Mouse (Mus musculus) small intestine, adult 2 months (tissue): ENCODE measurements at regions not wholly inside any gene's neighbourhood (a gene's known extent, or its start where the extent isn't known, plus 50 kb on each side); places are given as distances from the start of the nearest gene placed in this dataset.

Source experiments
- H3K27ac ChIP-seq: fragments of 200-500 bp; 2 replicates; pipeline ENCODE4 v1.5.1; 2012; ENCODE audit warnings: low read depth, low read length, control low read depth, inconsistent platforms; ENCODE audit not compliant: insufficient read depth
- H3K27me3 ChIP-seq: fragments of 200-500 bp; 2 replicates; pipeline ENCODE4 v1.6.1; 2012; ENCODE audit warnings: mild to moderate bottlenecking, moderate library complexity, low read length, inconsistent platforms; ENCODE audit not compliant: control insufficient read depth, insufficient read depth
- H3K36me3 ChIP-seq: fragments of 200-500 bp; 2 replicates; pipeline ENCODE4 v1.6.1; 2012; ENCODE audit warnings: mild to moderate bottlenecking, low read length, control low read depth, inconsistent platforms; ENCODE audit not compliant: control insufficient read depth, insufficient read depth
- H3K4me1 ChIP-seq: fragments of 200-500 bp; 2 replicates; pipeline ENCODE4 v1.6.1; 2012; ENCODE audit warnings: low read length, inconsistent platforms, mixed read lengths; ENCODE audit not compliant: control insufficient read depth, insufficient read depth, insufficient read length
- H3K4me3 ChIP-seq: fragments of 200-500 bp; 2 replicates; pipeline ENCODE4 v1.5.1; 2012; ENCODE audit warnings: low read depth, mild to moderate bottlenecking, control low read depth, inconsistent platforms, low read length, moderate library complexity
- CTCF ChIP-seq: fragments of 200-500 bp; IDR thresholded peaks from 2 replicates; pipeline ENCODE4 v1.5.1; 2012; ENCODE audit warnings: low read depth, mild to moderate bottlenecking, control low read depth, inconsistent platforms, low read length, moderate library complexity, mixed read lengths; ENCODE audit not compliant: insufficient replicate concordance, insufficient read length; ENCODE audit errors: extremely low read depth
- POLR2A ChIP-seq: fragments of 200-500 bp; IDR thresholded peaks from 2 replicates; pipeline ENCODE4 v1.6.1; 2012; ENCODE audit warnings: low read depth, mild to moderate bottlenecking, control low read depth, inconsistent platforms, low read length, moderate library complexity
- WGBS: fragments of 180-500 bp; shearing (Covaris S2); methylation state at CpG from one replicate; pipeline ENCODE4 v1.1.7; 2018; 5-methylcytosine and 5-hydroxymethylcytosine counted together

- Histone ChIP-seq H3K4me3 (no peak overlapping the region), H3K27me3 (no peaks in the 10 kb centered on the region), H3K36me3 (no peaks in the 10 kb centered on the region), H3K4me1 (peaks cover 7% of the 10 kb centered on the region; the same call in 1 of the 2 replicates), H3K27ac (no peak overlapping the region)
- 41% methylated on average over 7 of the region's 7 CpGs for WGBS
- TF ChIP-seq POLR2A (no peak), CTCF (no peak)
Observed at GRCm38 (mm10) chr5:91282969-91283368, 119.8 kb downstream of the Btc start.

GRCm38 (mm10) chr5:91293073-91293472 is 109.7 kb downstream of the Btc start:
- Histone ChIP-seq H3K27ac (peak overlapping the region; percentile 57), H3K4me3 (no peak overlapping the region), H3K4me1 (peaks cover 10% of the 10 kb centered on the region; the same call in 1 of the 2 replicates), H3K27me3 (no peaks in the 10 kb centered on the region), H3K36me3 (no peaks in the 10 kb centered on the region)
- 23% methylated on average over 4 of the region's 4 CpGs for WGBS
- TF ChIP-seq POLR2A (no peak), CTCF (no peak)

GRCm38 (mm10) chr5:91294957-91295356 is 107.8 kb downstream of the Btc start:
- TF ChIP-seq CTCF = no peak
- no peak for TF ChIP-seq POLR2A
- no peaks in the 10 kb centered on the region for H3K27me3 ChIP-seq
- 95% methylated on average over 3 of the region's 3 CpGs for WGBS
- peaks cover 8% of the 10 kb centered on the region; the same call in 1 of the 2 replicates for H3K4me1 ChIP-seq
- no peak overlapping the region for H3K27ac ChIP-seq
- H3K4me3 ChIP-seq = no peak overlapping the region
- no peaks in the 10 kb centered on the region for H3K36me3 ChIP-seq

- WGBS = 23% methylated on average over 2 of the region's 2 CpGs
- H3K27me3 ChIP-seq = no peaks in the 10 kb centered on the region
- H3K4me1 ChIP-seq = peaks cover 8% of the 10 kb centered on the region; the same call in 1 of the 2 replicates
- no peaks in the 10 kb centered on the region for H3K36me3 ChIP-seq
- no peak overlapping the region for H3K27ac ChIP-seq
- TF ChIP-seq POLR2A = no peak
- TF ChIP-seq CTCF = no peak
- no peak overlapping the region for H3K4me3 ChIP-seq
Observed at GRCm38 (mm10) chr5:91297068-91297467, 105.7 kb downstream of the Btc start.

- H3K4me1 ChIP-seq = no peaks in the 10 kb centered on the region
- H3K27me3 ChIP-seq = no peaks in the 10 kb centered on the region
- no peak overlapping the region for H3K4me3 ChIP-seq
- WGBS = 92% methylated on average over 17 of the region's 17 CpGs
- H3K27ac ChIP-seq = no peak overlapping the region
- H3K36me3 ChIP-seq = no peaks in the 10 kb centered on the region
- TF ChIP-seq POLR2A (no peak), CTCF (no peak)
Observed at GRCm38 (mm10) chr5:91302114-91302513, 100.7 kb downstream of the Btc start.

- H3K4me3 ChIP-seq = no peak overlapping the region
- no peaks in the 10 kb centered on the region for H3K27me3 ChIP-seq
- H3K27ac ChIP-seq = no peak overlapping the region
- no peak for TF ChIP-seq POLR2A
- no peak for TF ChIP-seq CTCF
- no peaks in the 10 kb centered on the region for H3K36me3 ChIP-seq
- 76% methylated on average over 9 of the region's 9 CpGs for WGBS
- no peaks in the 10 kb centered on the region for H3K4me1 ChIP-seq
Observed at GRCm38 (mm10) chr5:91302943-91303342, 99.9 kb downstream of the Btc start.

GRCm38 (mm10) chr5:91303702-91304101 is 99.1 kb downstream of the Btc start:
- 49% methylated on average over 5 of the region's 5 CpGs for WGBS
- TF ChIP-seq POLR2A (no peak), CTCF (no peak)
- Histone ChIP-seq H3K27ac (no peak overlapping the region), H3K36me3 (no peaks in the 10 kb centered on the region), H3K27me3 (no peaks in the 10 kb centered on the region), H3K4me3 (no peak overlapping the region), H3K4me1 (no peaks in the 10 kb centered on the region)
